Mouse (Mus musculus) liver, embryonic 14.5 days (tissue): ENCODE results near the gene Cabp1.

Source experiments
- CTCF ChIP-seq: IDR thresholded peaks from 2 replicates; pipeline ENCODE4 v1.5.1; 2016; ENCODE audit warnings: antibody characterized with exemption, low read depth, control low read depth
- EP300 ChIP-seq: IDR thresholded peaks from 2 replicates; pipeline ENCODE4 v1.6.1; 2016; ENCODE audit warnings: antibody characterized with exemption, low read depth

DNA sequence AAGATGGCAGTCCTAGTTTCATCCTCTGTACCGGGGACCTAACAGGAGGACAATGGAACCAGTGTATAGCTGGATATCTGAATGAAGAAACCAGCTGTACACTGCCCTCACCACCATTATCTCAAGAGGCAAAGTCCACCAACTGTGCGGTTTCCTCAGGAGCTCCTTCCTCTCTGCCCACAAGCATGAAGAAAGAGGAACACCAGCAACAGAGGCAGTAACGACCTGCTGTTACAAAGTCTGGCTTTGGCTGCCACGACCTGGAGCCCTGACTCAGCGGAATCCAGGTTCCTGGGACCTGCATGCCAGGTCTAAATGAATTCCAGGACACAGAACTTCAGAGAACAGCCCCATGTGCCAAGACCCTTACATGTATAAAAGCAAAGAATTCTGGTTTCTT lies 38.4 kb downstream of the Cabp1 start:
- TF ChIP-seq CTCF (no peak), EP300 (no peak)
